Mouse (Mus musculus) thymus, adult 2 months (tissue): ENCODE measurements around the gene Tasp1. TPM values are rescaled to one million over a fixed set of nuclear protein-coding genes. Genes with fewer than 3 reads are reported as not detected.

Source experiments
- DNase-seq: peaks from one replicate; pipeline ENCODE4 v3.0.0; 2021
- H3K27ac ChIP-seq: fragments of 200-500 bp; 2 replicates; pipeline ENCODE4 v1.5.1; 2012; ENCODE audit warnings: low read length, control low read depth; ENCODE audit not compliant: control insufficient read depth, insufficient read depth
- H3K27me3 ChIP-seq: fragments of 200-500 bp; 2 replicates; pipeline ENCODE4 v1.6.1; 2012; ENCODE audit warnings: mild to moderate bottlenecking, low read length, moderate library complexity, mixed read lengths; ENCODE audit not compliant: control insufficient read depth, insufficient read depth
- H3K36me3 ChIP-seq: fragments of 200-500 bp; 2 replicates; pipeline ENCODE4 v1.6.1; 2012; ENCODE audit warnings: mild to moderate bottlenecking, low read length, moderate library complexity; ENCODE audit not compliant: control insufficient read depth, insufficient read depth
- H3K4me1 ChIP-seq: fragments of 200-500 bp; replicated peaks from 2 replicates; pipeline ENCODE4 v1.6.1; 2012; ENCODE audit warnings: low read length; ENCODE audit not compliant: control insufficient read depth, insufficient read depth
- H3K4me3 ChIP-seq: fragments of 200-500 bp; 2 replicates; pipeline ENCODE4 v1.5.1; 2012; ENCODE audit warnings: mild to moderate bottlenecking, low read length, control low read depth, moderate library complexity; ENCODE audit not compliant: control insufficient read depth, insufficient read depth
- CTCF ChIP-seq: fragments of 200-500 bp; IDR thresholded peaks from 2 replicates; pipeline ENCODE4 v1.5.1; 2012; ENCODE audit warnings: mild to moderate bottlenecking, control low read depth, low read length, moderate library complexity, borderline replicate concordance; ENCODE audit not compliant: control insufficient read depth, poor library complexity, insufficient read depth; ENCODE audit errors: extremely low read depth
- POLR2A ChIP-seq: fragments of 200-500 bp; IDR thresholded peaks from 2 replicates; pipeline ENCODE4 v1.6.1; 2012; ENCODE audit warnings: mild to moderate bottlenecking, low read length, control low read depth, moderate library complexity; ENCODE audit not compliant: control insufficient read depth, poor library complexity, insufficient read depth; ENCODE audit errors: extremely low read depth
- WGBS: fragments of 180-500 bp; shearing (Covaris S2); methylation state at CpG from one replicate; pipeline ENCODE4 v1.1.7; 2018; 5-methylcytosine and 5-hydroxymethylcytosine counted together
- polyA plus RNA-seq: library from polyadenylated mRNA; depleted of rRNA; stranded (reverse); fragments of >200 nt; gene quantifications from 2 replicates; pipeline ENCODE4 v1.2.3, GENCODE M21; 2012; rRNA removed

Gene Tasp1
- polyA plus RNA-seq, 1 experiment, result 7.1 TPM

- no peak overlapping the region for H3K4me3 ChIP-seq
- WGBS, result 91% methylated on average over 4 of the region's 4 CpGs
- H3K36me3 ChIP-seq, result no peaks in the 10 kb centered on the region
- no peak for TF ChIP-seq POLR2A
- TF ChIP-seq CTCF, result no peak
- H3K4me1 ChIP-seq, result no peaks in the 10 kb centered on the region
- no peak for DNase-seq
- no peak overlapping the region for H3K27ac ChIP-seq
- H3K27me3 ChIP-seq, result no peaks in the 10 kb centered on the region
Measured at GRCm38 (mm10) chr2:139788658-139789057, 277.9 kb downstream of the Tasp1 start.

- Histone ChIP-seq H3K4me1 (no peaks in the 10 kb centered on the region), H3K36me3 (no peaks in the 10 kb centered on the region), H3K4me3 (no peak overlapping the region), H3K27ac (no peak overlapping the region), H3K27me3 (no peaks in the 10 kb centered on the region)
- WGBS, result 94% methylated on average over 2 of the region's 2 CpGs
- no peak for TF ChIP-seq CTCF
- no peak for TF ChIP-seq POLR2A
- DNase-seq, result no peak
Measured at GRCm38 (mm10) chr2:139784946-139785345, 281.7 kb downstream of the Tasp1 start.

- Histone ChIP-seq H3K27me3 (no peaks in the 10 kb centered on the region), H3K27ac (no peak overlapping the region), H3K4me3 (no peak overlapping the region), H3K4me1 (no peaks in the 10 kb centered on the region), H3K36me3 (no peaks in the 10 kb centered on the region)
- TF ChIP-seq POLR2A, result no peak
- no peak for TF ChIP-seq CTCF
- 77% methylated on average over 1 of the region's 1 CpGs for WGBS
- no peak for DNase-seq
Measured at GRCm38 (mm10) chr2:139784465-139784864, 282.1 kb downstream of the Tasp1 start.

Other genes starting within 250 kb of the Tasp1 start
- not detected in 2 replicates for gene Gm17374, start 85.2 kb upstream of the Tasp1 start, polyA plus RNA-seq
- 0.87 and 1.7 TPM in 2 replicates for gene Esf1, start 103.8 kb upstream of the Tasp1 start, polyA plus RNA-seq
- 4.7 and 5.8 TPM in 2 replicates for gene Ndufaf5, start 103.8 kb upstream of the Tasp1 start, polyA plus RNA-seq